Mouse (Mus musculus) heart, embryonic 10.5 days (tissue): Measurements from ENCODE around the gene Spi1. TPM values are rescaled to one million over a fixed set of nuclear protein-coding genes. Genes with fewer than 3 reads are reported as not detected.

Experiments
- DNase-seq: peaks from one replicate; pipeline ENCODE4 v3.0.0-alpha.2; 2017; ENCODE audit warnings: low spot score
- H3K27ac ChIP-seq: fragments of 300-500 bp; sonication (generic); 2 replicates; pipeline ENCODE4 v1.5.1; 2016; ENCODE audit warnings: mild to moderate bottlenecking
- H3K27me3 ChIP-seq: fragments of 300-500 bp; sonication (generic); 2 replicates; pipeline ENCODE4 v1.6.1; 2016; ENCODE audit warnings: mild to moderate bottlenecking; ENCODE audit not compliant: poor library complexity, insufficient read depth, severe bottlenecking
- H3K36me3 ChIP-seq: fragments of 300-500 bp; sonication (generic); 2 replicates; pipeline ENCODE4 v1.6.1; 2016; ENCODE audit warnings: mild to moderate bottlenecking, moderate library complexity
- H3K4me1 ChIP-seq: fragments of 300-500 bp; sonication (generic); 2 replicates; pipeline ENCODE4 v1.6.1; 2016; ENCODE audit warnings: mild to moderate bottlenecking
- H3K4me3 ChIP-seq: fragments of 300-500 bp; sonication (generic); 2 replicates; pipeline ENCODE4 v1.5.1; 2016; ENCODE audit warnings: mild to moderate bottlenecking, moderate library complexity
- H3K9me3 ChIP-seq: fragments of 300-500 bp; sonication (generic); 2 replicates; pipeline ENCODE4 v1.6.1; 2016; ENCODE audit warnings: mild to moderate bottlenecking, moderate library complexity
- WGBS: fragments of 180-500 bp; shearing (Covaris S2); methylation state at CpG from one replicate; pipeline ENCODE4 v1.1.7; 2016; 5-methylcytosine and 5-hydroxymethylcytosine counted together
- polyA plus RNA-seq: library from polyadenylated mRNA; unstranded; fragments of >200 nt; fragmentation: Nextera tagmentation; extraction: Ambion mirVana; gene quantifications from 2 replicates; pipeline ENCODE4 v1.2.1, GENCODE M21; 2016

Spi1 gene
- polyA plus RNA-seq, 1 experiment from 2014 or later, result 4.1 TPM

- Histone ChIP-seq H3K9me3 (no peaks in the 10 kb centered on the region), H3K27me3 (no peaks in the 10 kb centered on the region), H3K36me3 (peaks cover 13% of the 10 kb centered on the region; the same call in 1 of the 2 replicates), H3K4me3 (no peak overlapping the region), H3K4me1 (no peaks in the 10 kb centered on the region), H3K27ac (no peak overlapping the region)
- DNase-seq, result no peak
These were observed 65.9 kb downstream of the Spi1 start for GRCm38 (mm10) chr2:91148101-91148500.

- no peak for DNase-seq
- peaks cover 23% of the 10 kb centered on the region; the same call in 1 of the 2 replicates for H3K36me3 ChIP-seq
- H3K9me3 ChIP-seq, result no peaks in the 10 kb centered on the region
- H3K27me3 ChIP-seq, result no peaks in the 10 kb centered on the region
- WGBS, result 74% methylated on average over 1 of the region's 1 CpGs
- no peaks in the 10 kb centered on the region for H3K4me1 ChIP-seq
- H3K27ac ChIP-seq, result no peak overlapping the region
- H3K4me3 ChIP-seq, result no peak overlapping the region
These were observed 69.1 kb downstream of the Spi1 start for GRCm38 (mm10) chr2:91151331-91151730.

DNA sequence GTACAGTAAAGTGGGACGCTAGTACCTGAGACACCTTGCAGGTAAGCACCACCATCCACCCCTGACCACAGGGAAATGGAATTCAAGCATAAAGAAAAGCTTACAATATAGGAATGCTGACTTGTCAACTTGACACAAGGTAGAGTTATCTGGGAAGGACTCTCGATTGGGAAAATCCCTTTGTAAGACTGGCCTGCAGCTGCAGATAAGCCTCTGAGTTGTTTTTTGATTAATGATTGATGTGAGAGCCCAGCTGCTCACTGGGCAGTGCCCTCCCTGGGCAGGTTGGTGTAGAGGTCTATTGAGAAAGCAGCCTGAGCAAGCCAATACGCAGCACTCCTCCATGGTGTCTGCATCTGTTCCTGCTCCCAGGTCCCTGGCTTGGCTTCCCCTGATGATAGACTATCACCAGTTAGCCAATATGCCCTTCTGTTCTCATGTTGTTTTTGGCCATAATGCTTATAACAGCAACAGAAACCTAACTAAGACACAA, 70.7 kb downstream of the Spi1 start:
- H3K27ac ChIP-seq, result no peak overlapping the region
- H3K9me3 ChIP-seq, result no peaks in the 10 kb centered on the region
- no peaks in the 10 kb centered on the region for H3K27me3 ChIP-seq
- 71% methylated on average over 3 of the region's 3 CpGs for WGBS
- no peak for DNase-seq
- no peak overlapping the region for H3K4me3 ChIP-seq
- peaks cover 25% of the 10 kb centered on the region; the same call in 1 of the 2 replicates for H3K36me3 ChIP-seq
- H3K4me1 ChIP-seq, result peaks cover 7% of the 10 kb centered on the region; the same call in 1 of the 2 replicates

DNA sequence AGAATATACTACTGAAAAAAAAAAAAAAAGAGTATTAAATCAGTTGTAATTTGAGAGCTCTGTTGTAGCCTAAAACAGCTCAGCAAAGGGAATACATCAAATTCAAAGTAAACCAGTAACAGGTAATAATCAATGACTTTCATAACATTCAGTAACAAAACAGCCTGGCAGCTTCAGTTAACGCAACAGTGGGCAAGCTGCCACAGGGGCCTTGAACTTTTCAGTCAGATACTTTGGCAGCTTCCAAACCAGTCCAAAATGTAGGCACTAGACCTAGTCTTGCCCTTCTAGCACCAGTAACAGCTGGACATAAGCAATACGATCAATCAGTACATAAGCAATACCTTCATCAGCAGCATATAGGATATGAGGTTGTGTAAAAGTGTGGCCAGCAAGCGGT, 71.9 kb downstream of the Spi1 start:
- WGBS, result 92% methylated on average over 3 of the region's 3 CpGs
- H3K9me3 ChIP-seq, result no peaks in the 10 kb centered on the region

GRCm38 (mm10) chr2:91157002-91157752, 75.0 kb downstream of the Spi1 start:
- peaks cover 31% of the 10 kb centered on the region for H3K36me3 ChIP-seq
- no peak overlapping the region for H3K4me3 ChIP-seq
- no peaks in the 10 kb centered on the region for H3K9me3 ChIP-seq
- WGBS, result 31% methylated on average over 6 of the region's 6 CpGs
- no peaks in the 10 kb centered on the region for H3K27me3 ChIP-seq
- DNase-seq, result no peak
- no peak overlapping the region for H3K27ac ChIP-seq
- H3K4me1 ChIP-seq, result peaks cover 15% of the 10 kb centered on the region

More for the DNA sequence above, 71.9 kb downstream of the Spi1 start:
- no peak for DNase-seq
- Histone ChIP-seq H3K4me3 (no peak overlapping the region), H3K4me1 (peaks cover 9% of the 10 kb centered on the region; the same call in 1 of the 2 replicates), H3K27ac (no peak overlapping the region), H3K36me3 (peaks cover 26% of the 10 kb centered on the region; the same call in 1 of the 2 replicates), H3K27me3 (no peaks in the 10 kb centered on the region)

- 54% methylated on average over 6 of the region's 6 CpGs for whole genome bisulfite sequencing
- no peaks in the 10 kb centered on the region for H3K9me3 ChIP-seq
- no peaks in the 10 kb centered on the region for H3K27me3 ChIP-seq
- H3K4me3 ChIP-seq, result no peak overlapping the region
- H3K36me3 ChIP-seq, result peaks cover 33% of the 10 kb centered on the region
- peaks cover 30% of the 10 kb centered on the region for H3K4me1 ChIP-seq
- H3K27ac ChIP-seq, result no peak overlapping the region
- DNase-seq, result no peak
These were observed 78.4 kb downstream of the Spi1 start for GRCm38 (mm10) chr2:91160591-91160990.

DNA sequence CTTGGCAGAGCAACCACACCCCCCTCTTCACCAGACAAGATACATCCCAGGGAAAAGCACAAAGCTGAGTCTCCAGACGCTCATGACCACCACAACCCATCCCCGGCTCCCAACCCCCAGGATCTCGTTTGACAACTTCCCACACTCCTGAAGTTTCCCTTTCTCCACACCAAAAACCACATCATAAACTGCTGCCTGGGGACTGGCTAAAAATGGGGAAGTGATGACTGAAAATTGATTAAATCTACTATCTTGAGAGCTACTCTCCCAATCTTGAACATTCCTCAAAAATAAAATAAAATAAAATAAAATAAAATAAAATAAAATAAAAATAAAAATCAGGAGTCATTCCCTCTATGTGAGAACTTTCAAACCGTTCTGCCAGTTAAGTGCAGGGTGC, 80.8 kb downstream of the Spi1 start:
- no peaks in the 10 kb centered on the region for H3K9me3 ChIP-seq
- H3K27me3 ChIP-seq, result no peaks in the 10 kb centered on the region
- H3K36me3 ChIP-seq, result peaks cover 35% of the 10 kb centered on the region
- peaks cover 29% of the 10 kb centered on the region for H3K4me1 ChIP-seq
- H3K4me3 ChIP-seq, result no peak overlapping the region
- no peak overlapping the region for H3K27ac ChIP-seq
- WGBS, result 74% methylated on average over 4 of the region's 4 CpGs
- no peak for DNase-seq

- 85% methylated on average over 5 of the region's 5 CpGs for WGBS
- no peaks in the 10 kb centered on the region for H3K9me3 ChIP-seq
- DNase-seq, result no peak
- H3K4me3 ChIP-seq, result no peak overlapping the region
- H3K36me3 ChIP-seq, result peaks cover 34% of the 10 kb centered on the region
- peaks cover 28% of the 10 kb centered on the region for H3K4me1 ChIP-seq
- H3K27me3 ChIP-seq, result no peaks in the 10 kb centered on the region
- H3K27ac ChIP-seq, result no peak overlapping the region
These were observed 81.3 kb downstream of the Spi1 start for GRCm38 (mm10) chr2:91163532-91163931.

GRCm38 (mm10) chr2:91164991-91165390, 82.8 kb downstream of the Spi1 start:
- peaks cover 32% of the 10 kb centered on the region for H3K36me3 ChIP-seq
- 62% methylated on average over 6 of the region's 6 CpGs for WGBS
- DNase-seq, result no peak
- H3K27me3 ChIP-seq, result no peaks in the 10 kb centered on the region
- H3K4me3 ChIP-seq, result no peak overlapping the region
- H3K27ac ChIP-seq, result no peak overlapping the region
- peaks cover 31% of the 10 kb centered on the region for H3K4me1 ChIP-seq
- no peaks in the 10 kb centered on the region for H3K9me3 ChIP-seq

Other genes with a start within 250 kb of the Spi1 start
- 252 and 254 TPM in 2 replicates for gene Mtch2, start 235.2 kb upstream of the Spi1 start, polyA plus RNA-seq
- 8.6 and 11.1 TPM in 2 replicates for gene C1qtnf4, start 196.5 kb upstream of the Spi1 start, polyA plus RNA-seq
- gene Kbtbd4, start 177.7 kb upstream of the Spi1 start, polyA plus RNA-seq, result 33.2 and 42.2 TPM in 2 replicates
- 276 and 329 TPM in 2 replicates for gene Ndufs3, start 177.6 kb upstream of the Spi1 start, polyA plus RNA-seq
- gene Celf1, start 142.0 kb upstream of the Spi1 start, polyA plus RNA-seq, result 128 and 155 TPM in 2 replicates
- 6.6 and 13.8 TPM in 2 replicates for gene Rapsn, start 46.8 kb upstream of the Spi1 start, polyA plus RNA-seq
- gene Psmc3, start 28.4 kb upstream of the Spi1 start, polyA plus RNA-seq, result 315 and 334 TPM in 2 replicates
- 32.6 and 37.5 TPM in 2 replicates for gene Slc39a13, start 12.0 kb upstream of the Spi1 start, polyA plus RNA-seq
- 450 and 1,030 TPM in 2 replicates for gene Mybpc3, start 35.8 kb downstream of the Spi1 start, polyA plus RNA-seq
- gene Madd, start 101.4 kb downstream of the Spi1 start, polyA plus RNA-seq, result 6.8 and 7.7 TPM in 2 replicates
- 1.9 and 4.5 TPM in 2 replicates for gene Nr1h3, start 120.4 kb downstream of the Spi1 start, polyA plus RNA-seq
- 17.6 and 24.2 TPM in 2 replicates for gene Acp2, start 120.5 kb downstream of the Spi1 start, polyA plus RNA-seq
- 7.3 and 9.4 TPM in 2 replicates for gene Ddb2, start 154.6 kb downstream of the Spi1 start, polyA plus RNA-seq
- 26.0 and 27.4 TPM in 2 replicates for gene Pacsin3, start 173.6 kb downstream of the Spi1 start, polyA plus RNA-seq
- 82.3 and 85.7 TPM in 2 replicates for gene Arfgap2, start 182.6 kb downstream of the Spi1 start, polyA plus RNA-seq